Mouse (Mus musculus): Measurements from ENCODE around the gene Foxp1. TPM values are rescaled to one million over a fixed set of nuclear protein-coding genes. Genes with fewer than 3 reads are reported as not detected.

Foxp1 gene
- polyA plus RNA-seq, 1 experiment from 2014 or later: 103 TPM

GRCm38 (mm10) chr6:99475040-99475439 is 47.5 kb downstream of the Foxp1 start:
- no peaks in the 10 kb centered on the region for H3K9me3 ChIP-seq
- no peak for ATAC-seq
- H3K27me3 ChIP-seq (replicated peaks): no peaks in the 10 kb centered on the region
- H3K36me3 ChIP-seq: no peaks in the 10 kb centered on the region
- H3K27ac ChIP-seq: no peak overlapping the region
- H3K4me1 ChIP-seq (replicated peaks): peaks cover 7% of the 10 kb centered on the region; the same call in 1 of the 2 replicates
- 79% methylated on average over 9 of the region's 9 CpGs for WGBS
- H3K4me2 ChIP-seq (replicated peaks): no peak overlapping the region
- H3K4me3 ChIP-seq (replicated peaks): no peak overlapping the region
- H3K9ac ChIP-seq: no peak overlapping the region

- no peaks in the 10 kb centered on the region for H3K9me3 ChIP-seq
- no peak overlapping the region for H3K9ac ChIP-seq
- 60% methylated on average over 5 of the region's 5 CpGs for WGBS
- no peak overlapping the region for H3K27ac ChIP-seq
- H3K4me1 ChIP-seq (replicated peaks): peaks cover 15% of the 10 kb centered on the region; the same call in 1 of the 2 replicates
- no peaks in the 10 kb centered on the region for H3K27me3 ChIP-seq (replicated peaks)
- H3K36me3 ChIP-seq: no peaks in the 10 kb centered on the region
- no peak overlapping the region for H3K4me3 ChIP-seq (replicated peaks)
- ATAC-seq: no peak
- no peak overlapping the region for H3K4me2 ChIP-seq (replicated peaks)
Measured at GRCm38 (mm10) chr6:99470906-99471305, 51.6 kb downstream of the Foxp1 start.

- peak overlapping the region; percentile 41; the same call in 1 of the 2 replicates for H3K27ac ChIP-seq
- no peaks in the 10 kb centered on the region for H3K9me3 ChIP-seq
- 54% methylated on average over 12 of the region's 12 CpGs for WGBS
- H3K4me3 ChIP-seq (replicated peaks): no peak overlapping the region
- H3K27me3 ChIP-seq (replicated peaks): no peaks in the 10 kb centered on the region
- H3K9ac ChIP-seq: no peak overlapping the region
- peak; percentile 70 for ATAC-seq
- peaks cover 15% of the 10 kb centered on the region; the same call in 1 of the 2 replicates for H3K4me1 ChIP-seq (replicated peaks)
- H3K4me2 ChIP-seq (replicated peaks): 0 out of 2 replicates have a peak overlapping the region, but pooled peaks have one; percentile 5
- no peaks in the 10 kb centered on the region for H3K36me3 ChIP-seq
Measured at GRCm38 (mm10) chr6:99469134-99469834, 53.2 kb downstream of the Foxp1 start.

GRCm38 (mm10) chr6:99467831-99468230 is 54.7 kb downstream of the Foxp1 start:
- ATAC-seq: no peak
- no peak overlapping the region for H3K4me3 ChIP-seq (replicated peaks)
- H3K36me3 ChIP-seq: no peaks in the 10 kb centered on the region
- peaks cover 15% of the 10 kb centered on the region; the same call in 1 of the 2 replicates for H3K4me1 ChIP-seq (replicated peaks)
- 65% methylated on average over 3 of the region's 3 CpGs for WGBS
- H3K9me3 ChIP-seq: no peaks in the 10 kb centered on the region
- H3K4me2 ChIP-seq (replicated peaks): no peak overlapping the region
- H3K9ac ChIP-seq: no peak overlapping the region
- no peaks in the 10 kb centered on the region for H3K27me3 ChIP-seq (replicated peaks)
- no peak overlapping the region for H3K27ac ChIP-seq

- H3K4me1 ChIP-seq (replicated peaks): peaks cover 15% of the 10 kb centered on the region; the same call in 1 of the 2 replicates
- ATAC-seq: no peak
- 37% methylated on average over 8 of the region's 8 CpGs for WGBS
Measured at GRCm38 (mm10) chr6:99467109-99467508, 55.4 kb downstream of the Foxp1 start.

GRCm38 (mm10) chr6:99466354-99466753 is 56.2 kb downstream of the Foxp1 start:
- no peak for ATAC-seq
- H3K4me2 ChIP-seq (replicated peaks): no peak overlapping the region
- H3K27ac ChIP-seq: no peak overlapping the region
- no peaks in the 10 kb centered on the region for H3K27me3 ChIP-seq (replicated peaks)
- 0 out of 2 replicates have a peak, but pooled peaks cover 15% of the 10 kb centered on the region for H3K4me1 ChIP-seq (replicated peaks)
- H3K4me3 ChIP-seq (replicated peaks): no peak overlapping the region
- no peak overlapping the region for H3K9ac ChIP-seq
- H3K36me3 ChIP-seq: no peaks in the 10 kb centered on the region
- no peaks in the 10 kb centered on the region for H3K9me3 ChIP-seq
- WGBS: 63% methylated on average over 8 of the region's 8 CpGs

More at GRCm38 (mm10) chr6:99467109-99467508, 55.4 kb downstream of the Foxp1 start:
- H3K9me3 ChIP-seq: no peaks in the 10 kb centered on the region
- no peak overlapping the region for H3K27ac ChIP-seq
- no peak overlapping the region for H3K4me2 ChIP-seq (replicated peaks)
- H3K9ac ChIP-seq: no peak overlapping the region
- no peaks in the 10 kb centered on the region for H3K36me3 ChIP-seq
- H3K27me3 ChIP-seq (replicated peaks): no peaks in the 10 kb centered on the region
- no peak overlapping the region for H3K4me3 ChIP-seq (replicated peaks)

- Histone ChIP-seq H3K4me3 (replicated peaks) (no peak overlapping the region), H3K4me1 (replicated peaks) (0 out of 2 replicates have a peak, but pooled peaks cover 2% of the 10 kb centered on the region), H3K27ac (no peak overlapping the region), H3K9ac (no peak overlapping the region), H3K27me3 (replicated peaks) (no peaks in the 10 kb centered on the region), H3K36me3 (no peaks in the 10 kb centered on the region), H3K9me3 (no peaks in the 10 kb centered on the region), H3K4me2 (replicated peaks) (no peak overlapping the region)
- WGBS: 94% methylated on average over 4 of the region's 4 CpGs
- ATAC-seq: no peak
Measured at GRCm38 (mm10) chr6:99464449-99464848, 58.1 kb downstream of the Foxp1 start.

GRCm38 (mm10) chr6:99463906-99464305 is 58.6 kb downstream of the Foxp1 start:
- Histone ChIP-seq H3K4me3 (replicated peaks) (no peak overlapping the region), H3K9ac (no peak overlapping the region), H3K9me3 (no peaks in the 10 kb centered on the region), H3K36me3 (no peaks in the 10 kb centered on the region), H3K4me2 (replicated peaks) (no peak overlapping the region), H3K27me3 (replicated peaks) (no peaks in the 10 kb centered on the region), H3K27ac (no peak overlapping the region), H3K4me1 (replicated peaks) (0 out of 2 replicates have a peak, but pooled peaks cover 2% of the 10 kb centered on the region)
- ATAC-seq: no peak
- WGBS: 85% methylated on average over 7 of the region's 7 CpGs

- H3K27me3 ChIP-seq (replicated peaks): no peaks in the 10 kb centered on the region
- H3K9me3 ChIP-seq: no peaks in the 10 kb centered on the region
- 85% methylated on average over 4 of the region's 4 CpGs for WGBS
- H3K4me2 ChIP-seq (replicated peaks): no peak overlapping the region
- H3K4me1 ChIP-seq (replicated peaks): no peaks in the 10 kb centered on the region
- H3K4me3 ChIP-seq (replicated peaks): no peak overlapping the region
- no peak overlapping the region for H3K27ac ChIP-seq
- H3K9ac ChIP-seq: no peak overlapping the region
- ATAC-seq: no peak
- H3K36me3 ChIP-seq: no peaks in the 10 kb centered on the region
Measured at GRCm38 (mm10) chr6:99458775-99459174, 63.7 kb downstream of the Foxp1 start.

GRCm38 (mm10) chr6:99453763-99454520 is 68.6 kb downstream of the Foxp1 start:
- ATAC-seq: 0 out of 2 replicates have a peak, but pooled peaks have one; percentile 31
- WGBS: 86% methylated on average over 7 of the region's 7 CpGs
- H3K4me3 ChIP-seq (replicated peaks): no peak overlapping the region

GRCm38 (mm10) chr6:99452638-99453185 is 69.8 kb downstream of the Foxp1 start:
- Histone ChIP-seq H3K27me3 (replicated peaks) (no peaks in the 10 kb centered on the region), H3K4me1 (replicated peaks) (peaks cover 10% of the 10 kb centered on the region), H3K9ac (no peak overlapping the region), H3K4me3 (replicated peaks) (no peak overlapping the region), H3K36me3 (no peaks in the 10 kb centered on the region), H3K27ac (no peak overlapping the region), H3K9me3 (no peaks in the 10 kb centered on the region), H3K4me2 (replicated peaks) (no peak overlapping the region)
- 60% methylated on average over 2 of the region's 2 CpGs for WGBS
- ATAC-seq: 0 out of 2 replicates have a peak, but pooled peaks have one; percentile 59

More at GRCm38 (mm10) chr6:99453763-99454520, 68.6 kb downstream of the Foxp1 start:
- no peaks in the 10 kb centered on the region for H3K36me3 ChIP-seq
- peaks cover 10% of the 10 kb centered on the region for H3K4me1 ChIP-seq (replicated peaks)
- no peaks in the 10 kb centered on the region for H3K9me3 ChIP-seq
- H3K27ac ChIP-seq: no peak overlapping the region
- no peaks in the 10 kb centered on the region for H3K27me3 ChIP-seq (replicated peaks)
- no peak overlapping the region for H3K4me2 ChIP-seq (replicated peaks)
- no peak overlapping the region for H3K9ac ChIP-seq

- ATAC-seq: no peak
- Histone ChIP-seq H3K4me3 (replicated peaks) (no peak overlapping the region), H3K9ac (no peak overlapping the region), H3K27ac (no peak overlapping the region), H3K27me3 (replicated peaks) (no peaks in the 10 kb centered on the region), H3K9me3 (no peaks in the 10 kb centered on the region), H3K4me1 (replicated peaks) (peaks cover 10% of the 10 kb centered on the region), H3K36me3 (no peaks in the 10 kb centered on the region), H3K4me2 (replicated peaks) (no peak overlapping the region)
- WGBS: 35% methylated on average over 11 of the region's 11 CpGs
Measured at GRCm38 (mm10) chr6:99451479-99451878, 71.0 kb downstream of the Foxp1 start.

Data from intestine, embryonic 15.5 days (tissue).